Mouse (Mus musculus) kidney, embryonic 16.5 days (tissue): ENCODE measurements around the gene Ncs1. TPM values are rescaled to one million over a fixed set of nuclear protein-coding genes. Genes with fewer than 3 reads are reported as not detected.

Experiments
- ATAC-seq: fragments of 200-750 bp; cut with Nextera tagmentation; 2 replicates; pipeline ENCODE4 v1.8.0; 2017; ENCODE audit warnings: moderate TSS enrichment; ENCODE audit not compliant: low FRiP score, low TSS enrichment
- H3K27ac ChIP-seq: fragments of 300-500 bp; sonication (generic); 2 replicates; pipeline ENCODE4 v1.5.1; 2014; ENCODE audit warnings: low read length
- H3K27me3 ChIP-seq: fragments of 300-500 bp; sonication (generic); 2 replicates; pipeline ENCODE4 v1.6.1; 2014; ENCODE audit warnings: low read length, control low read depth, mixed read lengths; ENCODE audit not compliant: insufficient read depth
- H3K36me3 ChIP-seq: fragments of 300-500 bp; sonication (generic); 2 replicates; pipeline ENCODE4 v1.6.1; 2014; ENCODE audit warnings: low read length, control low read depth, mixed read lengths; ENCODE audit not compliant: insufficient read depth
- H3K4me1 ChIP-seq: fragments of 300-500 bp; sonication (generic); 2 replicates; pipeline ENCODE4 v1.6.1; 2014; ENCODE audit warnings: low read length, control low read depth, mixed read lengths; ENCODE audit not compliant: insufficient read depth
- H3K4me2 ChIP-seq: fragments of 300-500 bp; sonication (generic); replicated peaks from 2 replicates; pipeline ENCODE4 v1.6.1; 2014; ENCODE audit warnings: low read depth, low read length
- H3K4me3 ChIP-seq: fragments of 300-500 bp; sonication (generic); 2 replicates; pipeline ENCODE4 v1.5.1; 2014; ENCODE audit warnings: mild to moderate bottlenecking, low read length
- H3K9ac ChIP-seq: fragments of 300-500 bp; sonication (generic); replicated peaks from 2 replicates; pipeline ENCODE4 v1.6.1; 2014; ENCODE audit warnings: low read length
- H3K9me3 ChIP-seq: fragments of 300-500 bp; sonication (generic); 2 replicates; pipeline ENCODE4 v1.6.1; 2016; ENCODE audit warnings: low read length, control low read depth
- WGBS: fragments of 180-500 bp; shearing (Covaris S2); extraction: QIAGEN DNeasy Blood & Tissue Kit; methylation state at CpG from one replicate; pipeline ENCODE4 v1.1.7; 2014; 5-methylcytosine and 5-hydroxymethylcytosine counted together
- polyA plus RNA-seq: library from polyadenylated mRNA; unstranded; fragments of >200 nt; fragmentation: Nextera tagmentation; extraction: Ambion mirVana; gene quantifications from 2 replicates; pipeline ENCODE4 v1.2.1, GENCODE M21; 2015

Gene Ncs1
- polyA plus RNA-seq, 1 experiment from 2014 or later: 41.5 TPM

DNA sequence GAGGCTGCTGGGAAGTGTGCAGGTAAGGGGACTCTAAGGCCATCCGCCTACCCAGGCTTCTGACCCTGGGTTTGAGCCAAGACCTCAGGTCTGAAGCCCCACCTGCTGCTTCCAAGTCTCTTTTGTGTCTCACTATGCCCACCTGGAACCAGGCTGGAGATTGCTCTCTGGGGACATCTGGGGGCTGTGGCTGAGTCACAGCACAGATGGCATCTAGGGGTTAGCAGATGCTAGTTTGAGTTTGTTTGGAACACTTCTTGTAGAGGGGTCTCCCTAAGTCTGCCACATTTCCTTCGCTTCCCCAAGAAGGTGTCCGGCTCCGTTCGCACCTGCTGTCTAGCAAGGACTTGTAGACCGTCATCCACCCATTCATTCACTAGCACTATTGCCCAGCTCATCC is 23.6 kb downstream of the Ncs1 start:
- Histone ChIP-seq H3K9ac (no peak overlapping the region; the same call in 1 of the 2 replicates), H3K27me3 (no peaks in the 10 kb centered on the region), H3K9me3 (no peaks in the 10 kb centered on the region), H3K4me3 (no peak overlapping the region), H3K27ac (peak overlapping the region; percentile 95), H3K4me2 (peak overlapping the region; percentile 12; the same call in 1 of the 2 replicates), H3K4me1 (peaks cover 52% of the 10 kb centered on the region), H3K36me3 (0 out of 2 replicates have a peak, but pooled peaks cover 4% of the 10 kb centered on the region)
- WGBS: 92% methylated on average over 6 of the region's 6 CpGs
- ATAC-seq: no peak

DNA sequence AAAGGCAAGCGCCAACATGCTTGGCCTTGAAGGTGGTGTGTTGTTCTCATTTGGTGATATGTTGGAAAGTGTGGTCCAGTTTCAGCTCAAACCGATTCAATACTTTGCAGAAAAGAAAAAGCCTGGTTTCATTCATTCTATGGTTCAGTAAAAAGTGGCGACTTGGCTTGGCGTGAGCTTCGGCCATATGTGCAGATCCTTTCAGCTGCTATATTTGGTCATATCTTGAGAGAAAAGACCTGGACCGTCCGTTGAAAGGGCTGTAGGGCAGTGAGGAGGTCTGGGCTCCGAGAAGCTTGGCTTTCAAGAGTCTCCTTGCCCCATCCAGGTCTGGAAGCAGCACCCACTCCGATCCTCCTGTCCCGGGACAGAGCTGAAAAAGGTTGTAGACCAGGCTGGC is 24.2 kb downstream of the Ncs1 start:
- Histone ChIP-seq H3K9ac (no peak overlapping the region), H3K9me3 (no peaks in the 10 kb centered on the region), H3K4me1 (peaks cover 45% of the 10 kb centered on the region), H3K27ac (no peak overlapping the region), H3K27me3 (no peaks in the 10 kb centered on the region), H3K4me3 (no peak overlapping the region), H3K4me2 (no peak overlapping the region), H3K36me3 (0 out of 2 replicates have a peak, but pooled peaks cover 4% of the 10 kb centered on the region)
- WGBS: 93% methylated on average over 10 of the region's 10 CpGs
- ATAC-seq: no peak

DNA sequence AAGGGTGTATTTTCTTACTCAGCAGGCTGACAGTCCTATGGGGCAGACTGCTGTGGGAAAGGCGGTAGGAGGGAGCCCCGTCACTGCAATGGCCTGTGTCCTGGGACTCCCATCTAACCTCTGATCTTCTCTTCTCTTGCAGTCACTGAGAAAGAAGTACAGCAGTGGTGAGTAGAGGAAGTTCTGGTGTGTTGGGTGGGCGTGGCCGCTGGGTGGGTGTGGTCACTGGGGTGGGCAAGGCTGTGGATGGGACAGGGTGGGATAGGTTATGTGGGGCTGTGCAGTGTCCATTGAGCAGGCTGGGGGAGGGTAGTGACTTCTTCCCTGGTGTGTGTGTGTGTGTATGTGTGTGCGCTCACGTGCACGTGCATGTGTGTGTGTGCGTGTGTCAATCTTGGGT is 24.8 kb downstream of the Ncs1 start:
- Histone ChIP-seq H3K4me1 (peaks cover 39% of the 10 kb centered on the region), H3K4me2 (no peak overlapping the region), H3K27me3 (no peaks in the 10 kb centered on the region), H3K36me3 (0 out of 2 replicates have a peak, but pooled peaks cover 4% of the 10 kb centered on the region), H3K4me3 (no peak overlapping the region), H3K9me3 (no peaks in the 10 kb centered on the region), H3K9ac (no peak overlapping the region), H3K27ac (no peak overlapping the region)
- WGBS: 90% methylated on average over 8 of the region's 8 CpGs
- ATAC-seq: no peak

DNA sequence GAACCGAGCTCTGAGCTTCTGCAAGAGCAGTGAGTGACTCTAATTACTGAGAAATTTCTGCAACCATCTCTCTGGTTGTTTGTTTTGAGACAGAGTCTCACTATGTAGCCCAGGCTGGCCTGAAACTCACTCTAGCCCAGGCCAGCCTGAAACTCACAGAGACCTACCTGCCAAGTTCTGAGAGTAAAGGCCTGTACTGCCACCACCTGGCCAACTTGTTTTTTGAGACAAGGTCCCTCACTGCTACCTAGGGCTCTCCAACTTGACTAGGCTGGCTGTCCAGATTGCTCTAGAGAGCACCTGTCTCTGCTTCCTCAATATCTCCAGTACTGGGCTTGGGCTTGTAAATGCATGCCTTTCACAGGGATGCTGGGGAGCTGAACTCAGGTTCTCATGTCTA is 25.4 kb downstream of the Ncs1 start:
- no peak overlapping the region for H3K9ac ChIP-seq
- WGBS: 92% methylated on average over 1 of the region's 1 CpGs
- H3K36me3 ChIP-seq: 0 out of 2 replicates have a peak, but pooled peaks cover 4% of the 10 kb centered on the region
- no peak overlapping the region for H3K4me3 ChIP-seq
- no peak overlapping the region for H3K4me2 ChIP-seq
- ATAC-seq: no peak
- no peaks in the 10 kb centered on the region for H3K9me3 ChIP-seq
- no peak overlapping the region for H3K27ac ChIP-seq
- no peaks in the 10 kb centered on the region for H3K27me3 ChIP-seq
- H3K4me1 ChIP-seq: peaks cover 33% of the 10 kb centered on the region

DNA sequence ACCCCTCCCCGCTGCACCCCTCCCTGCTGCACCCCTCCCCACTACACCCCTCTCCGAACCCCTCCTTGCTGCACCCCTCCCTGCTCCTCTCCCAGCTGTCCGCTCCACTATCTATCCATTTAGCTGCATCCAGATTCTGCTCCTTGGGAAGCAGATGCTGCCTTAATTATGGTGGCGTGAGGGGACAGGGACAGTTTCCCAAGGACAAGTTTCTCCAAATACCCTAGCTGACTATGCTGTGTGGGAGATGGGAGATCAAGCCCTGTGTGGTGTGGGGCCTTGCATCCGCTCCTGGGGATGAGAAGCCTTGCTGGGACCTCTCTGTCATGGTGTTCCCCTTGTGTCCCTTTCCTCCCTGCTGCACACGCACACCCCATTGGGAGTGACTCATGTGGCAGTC is 29.4 kb downstream of the Ncs1 start:
- Histone ChIP-seq H3K4me3 (no peak overlapping the region), H3K9ac (no peak overlapping the region), H3K4me2 (no peak overlapping the region), H3K27me3 (no peaks in the 10 kb centered on the region), H3K9me3 (no peaks in the 10 kb centered on the region), H3K4me1 (no peaks in the 10 kb centered on the region), H3K27ac (no peak overlapping the region), H3K36me3 (0 out of 2 replicates have a peak, but pooled peaks cover 8% of the 10 kb centered on the region)
- no peak for ATAC-seq
- WGBS: 95% methylated on average over 5 of the region's 6 CpGs

DNA sequence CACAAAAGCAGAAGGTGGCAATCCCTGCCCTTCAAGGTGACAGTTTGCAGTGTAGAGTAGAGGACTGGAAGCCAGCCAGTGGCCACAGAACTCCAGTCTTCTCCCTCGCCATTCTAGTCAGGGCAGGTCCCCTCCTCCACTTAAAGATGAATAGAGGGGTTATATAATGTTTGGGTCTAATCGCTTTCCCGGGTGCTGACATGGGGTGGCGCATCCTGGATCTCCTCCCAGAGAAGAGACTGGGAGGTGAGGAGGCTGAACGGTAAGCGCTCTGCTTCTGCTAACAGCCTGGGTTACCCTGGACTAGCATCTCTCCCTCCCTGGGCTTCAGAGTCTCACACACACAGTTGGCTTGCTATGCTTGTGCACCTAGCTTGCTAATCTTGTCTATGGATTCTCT is 32.2 kb downstream of the Ncs1 start:
- Histone ChIP-seq H3K27ac (no peak overlapping the region), H3K36me3 (peaks cover 9% of the 10 kb centered on the region; the same call in 1 of the 2 replicates), H3K27me3 (no peaks in the 10 kb centered on the region), H3K9ac (no peak overlapping the region), H3K4me2 (no peak overlapping the region), H3K4me3 (no peak overlapping the region), H3K4me1 (no peaks in the 10 kb centered on the region), H3K9me3 (no peaks in the 10 kb centered on the region)
- 66% methylated on average over 6 of the region's 6 CpGs for WGBS
- no peak for ATAC-seq

DNA sequence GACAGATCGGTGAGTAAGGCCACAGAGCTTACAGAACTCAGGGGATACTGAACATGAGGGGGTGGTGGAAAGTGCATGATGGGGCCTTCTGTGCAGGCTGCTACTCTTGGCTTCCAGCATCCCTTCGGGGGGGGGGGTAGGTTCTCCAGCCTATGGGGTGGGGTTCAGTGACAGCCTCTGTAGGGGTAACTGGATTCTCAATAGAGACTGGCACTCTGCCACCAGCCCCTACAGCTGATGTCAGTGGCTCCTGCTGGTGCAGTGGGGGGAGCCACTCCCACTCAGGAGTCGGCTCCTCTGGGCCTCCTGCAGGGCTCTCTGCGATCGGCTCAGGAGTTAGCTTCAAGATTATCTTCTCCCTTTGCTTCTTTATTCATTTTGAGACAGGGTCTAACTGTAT is 32.9 kb downstream of the Ncs1 start:
- Histone ChIP-seq H3K9me3 (no peaks in the 10 kb centered on the region), H3K27me3 (no peaks in the 10 kb centered on the region), H3K9ac (no peak overlapping the region), H3K36me3 (peaks cover 14% of the 10 kb centered on the region; the same call in 1 of the 2 replicates), H3K27ac (no peak overlapping the region), H3K4me1 (no peaks in the 10 kb centered on the region), H3K4me2 (no peak overlapping the region), H3K4me3 (no peak overlapping the region)
- WGBS: 82% methylated on average over 5 of the region's 5 CpGs
- ATAC-seq: no peak

DNA sequence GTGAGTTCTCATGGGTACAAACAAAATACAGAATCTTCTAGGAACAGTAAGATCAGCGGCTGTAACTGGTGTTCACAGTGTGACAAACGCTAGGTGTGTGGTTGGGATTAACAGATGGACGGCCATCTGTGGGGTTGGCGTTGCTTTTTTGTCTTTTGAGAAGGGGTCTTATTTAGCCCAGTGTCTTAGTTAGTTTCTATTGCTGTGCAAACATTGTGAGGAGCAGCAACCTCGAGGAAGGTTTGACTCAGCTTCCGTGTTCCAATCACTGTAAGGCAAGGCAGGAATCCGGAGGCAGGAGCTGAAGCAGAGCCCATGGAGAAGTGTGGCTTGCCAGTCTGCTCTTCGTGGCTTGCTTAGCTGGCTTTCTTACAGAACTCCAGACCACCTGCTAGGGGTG is 35.5 kb downstream of the Ncs1 start:
- no peak overlapping the region for H3K4me2 ChIP-seq
- no peak overlapping the region for H3K9ac ChIP-seq
- H3K27me3 ChIP-seq: no peaks in the 10 kb centered on the region
- H3K9me3 ChIP-seq: no peaks in the 10 kb centered on the region
- 90% methylated on average over 8 of the region's 8 CpGs for WGBS
- H3K4me1 ChIP-seq: no peaks in the 10 kb centered on the region
- H3K4me3 ChIP-seq: no peak overlapping the region
- no peak for ATAC-seq
- no peak overlapping the region for H3K27ac ChIP-seq
- H3K36me3 ChIP-seq: peaks cover 24% of the 10 kb centered on the region; the same call in 1 of the 2 replicates

DNA sequence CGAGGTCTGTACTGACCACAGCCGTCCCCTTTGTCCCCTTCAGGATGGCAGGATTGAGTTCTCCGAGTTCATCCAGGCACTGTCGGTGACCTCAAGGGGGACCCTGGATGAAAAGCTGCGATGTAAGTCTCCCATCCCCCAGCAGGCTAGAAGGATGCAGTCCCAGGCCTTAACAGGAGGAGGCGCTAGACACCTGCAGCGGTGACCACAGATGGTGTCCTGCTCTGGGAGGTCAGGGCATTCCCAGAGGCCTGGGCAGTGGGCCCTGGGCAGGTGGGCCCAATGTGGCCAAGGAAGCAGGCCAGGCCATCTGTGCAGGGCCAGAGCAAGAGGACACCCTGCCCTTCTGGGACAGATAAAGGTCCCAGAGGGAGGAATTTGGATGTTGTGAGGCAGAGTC is 36.6 kb downstream of the Ncs1 start:
- Histone ChIP-seq H3K9ac (no peak overlapping the region), H3K4me1 (no peaks in the 10 kb centered on the region), H3K36me3 (peaks cover 27% of the 10 kb centered on the region), H3K4me2 (no peak overlapping the region), H3K9me3 (no peaks in the 10 kb centered on the region), H3K4me3 (no peak overlapping the region), H3K27ac (no peak overlapping the region), H3K27me3 (no peaks in the 10 kb centered on the region)
- no peak for ATAC-seq
- WGBS: 60% methylated on average over 7 of the region's 7 CpGs

DNA sequence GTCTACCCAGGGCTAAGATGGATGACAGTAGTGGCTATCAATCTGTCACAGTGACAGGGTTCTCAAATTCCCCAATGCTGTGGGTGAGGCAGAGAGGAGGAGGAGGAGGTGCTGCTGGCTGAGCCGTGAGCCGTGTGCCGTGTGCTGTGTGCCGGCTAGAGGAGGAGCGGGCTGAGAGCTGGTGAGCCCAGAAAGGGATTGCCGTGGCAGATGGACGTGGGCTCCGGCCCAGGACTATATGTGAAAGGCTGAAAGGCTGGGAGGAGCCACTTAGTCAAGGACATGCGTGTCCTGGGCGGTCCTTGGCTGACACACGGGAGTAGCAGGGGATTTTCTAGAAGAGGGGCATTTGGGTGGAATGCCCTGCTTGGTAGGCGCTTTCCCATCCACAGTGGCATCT is 37.3 kb downstream of the Ncs1 start:
- no peak for ATAC-seq
- Histone ChIP-seq H3K4me1 (no peaks in the 10 kb centered on the region), H3K9ac (no peak overlapping the region), H3K4me3 (no peak overlapping the region), H3K9me3 (no peaks in the 10 kb centered on the region), H3K4me2 (no peak overlapping the region), H3K27me3 (no peaks in the 10 kb centered on the region), H3K36me3 (peaks cover 30% of the 10 kb centered on the region), H3K27ac (no peak overlapping the region)
- 70% methylated on average over 12 of the region's 12 CpGs for WGBS
